Mouse (Mus musculus) layer of hippocampus, postnatal 25 days (tissue): Measurements from ENCODE around the gene Tubb3. TPM values are rescaled to one million over a fixed set of nuclear protein-coding genes. Genes with fewer than 3 reads are reported as not detected.
"Not testable (repeated sequence)": the region's sequence is repeated elsewhere in the genome, so short reads cannot be mapped to it uniquely, and the experiment has no call there.

Experiments used
- DNase-seq, 2 experiments: peaks; one replicate each; pipeline ENCODE4 v3.0.0; 2022; ENCODE audit warnings: mixed read lengths in 2 of 2, low spot score in 1 of 2; ENCODE audit errors: extremely low spot score in 1 of 2
- total RNA-seq, 2 experiments: library from RNA; stranded (reverse); gene quantifications; 2 replicates each; pipeline ENCODE4 v1.2.3; 2021

Tubb3 gene
- total RNA-seq, 2 experiments from 2014 or later, result 317 to 360 TPM

DNA sequence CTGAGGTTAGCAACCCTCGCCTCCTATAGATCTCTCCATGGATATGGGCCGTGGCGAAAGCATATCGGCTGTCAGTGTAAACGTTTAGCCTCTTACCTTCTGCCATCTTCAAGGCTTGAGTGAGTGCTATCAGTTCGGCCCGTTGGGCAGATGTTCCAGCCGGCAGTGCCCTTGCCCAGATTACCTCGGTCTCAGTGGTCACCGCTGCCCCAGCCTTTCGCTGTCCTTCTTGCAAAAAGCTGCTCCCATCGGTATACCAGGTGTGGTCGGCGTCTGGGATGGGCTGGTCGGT lies 18.4 kb downstream of the Tubb3 start:
- not testable (repeated sequence) for DNase-seq

DNA sequence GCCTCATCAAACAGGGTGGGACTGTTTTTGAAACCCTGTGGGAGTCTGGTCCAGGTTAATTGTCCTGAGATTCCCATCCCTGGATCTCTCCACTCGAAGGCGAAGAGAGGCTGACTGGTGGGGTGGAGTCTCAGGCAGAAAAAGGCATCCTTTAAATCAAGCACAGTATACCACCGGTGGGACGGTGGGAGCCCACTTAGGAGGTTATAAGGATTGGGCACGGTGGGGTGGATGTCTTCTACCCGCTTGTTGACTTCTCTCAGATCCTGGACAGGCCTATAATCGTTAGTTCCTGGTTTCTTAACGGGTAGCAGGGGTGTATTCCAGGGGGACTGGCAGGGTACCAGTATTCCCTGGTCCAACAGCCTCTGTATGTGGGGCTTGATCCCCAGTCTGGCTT lies 19.7 kb downstream of the Tubb3 start:
- DNase-seq, result not testable (repeated sequence)

DNA sequence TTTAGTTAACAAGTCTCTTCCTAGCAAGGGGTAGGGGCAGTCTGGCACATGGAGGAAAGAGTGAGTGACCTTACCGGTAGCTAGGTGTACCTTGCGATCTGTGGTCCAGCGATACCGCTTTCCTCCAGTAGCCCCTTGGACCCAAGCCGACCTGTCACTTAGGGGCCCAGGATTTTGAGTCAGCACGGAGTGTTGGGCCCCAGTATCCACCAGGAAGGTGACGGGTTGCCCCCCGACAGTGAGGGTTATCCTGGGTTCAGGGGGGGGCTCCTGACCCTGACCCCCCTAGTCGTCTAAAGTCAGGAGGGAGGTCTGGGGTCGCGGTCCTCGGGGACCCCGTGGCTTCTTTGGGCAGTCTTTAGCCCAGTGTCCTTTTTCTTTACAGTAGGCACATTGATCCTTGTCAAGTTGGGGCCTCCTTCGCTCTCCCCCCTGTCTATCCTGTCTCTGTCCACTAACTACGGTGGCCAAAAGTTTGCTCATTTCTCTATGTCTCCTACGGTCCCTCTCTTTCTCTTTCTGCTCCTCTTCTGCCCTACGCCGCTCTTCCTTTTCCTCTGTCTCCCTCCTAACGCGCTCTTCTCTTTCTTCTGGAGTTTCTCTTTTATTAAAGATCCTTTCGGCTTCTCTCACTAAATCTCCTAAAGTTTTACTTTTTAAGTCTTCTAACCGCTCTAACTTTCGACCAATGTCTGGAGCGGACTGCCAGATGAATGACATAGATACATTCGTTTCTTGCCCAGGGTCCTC lies 20.6 kb downstream of the Tubb3 start:
- DNase-seq, result no peak

DNA sequence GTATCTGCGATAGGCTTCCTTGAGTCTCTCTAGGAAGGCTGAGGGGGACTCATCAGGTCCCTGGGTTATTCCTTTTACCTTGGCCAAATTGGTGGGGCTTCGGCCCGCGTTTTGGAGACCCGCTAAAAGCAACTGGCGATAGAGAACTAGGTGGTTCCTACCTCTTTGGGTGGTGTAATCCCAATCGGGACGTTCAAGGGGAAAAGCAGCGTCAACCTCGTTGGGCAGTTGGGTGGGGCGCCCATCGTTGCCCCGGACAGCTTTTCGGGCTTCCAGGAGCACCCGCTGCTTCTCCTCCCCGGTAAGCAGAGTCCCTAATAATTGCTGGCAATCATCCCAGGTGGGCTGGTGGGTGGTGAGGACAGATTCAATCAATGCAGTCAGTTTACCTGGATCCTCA lies 21.2 kb downstream of the Tubb3 start:
- DNase-seq, result no peak

DNA sequence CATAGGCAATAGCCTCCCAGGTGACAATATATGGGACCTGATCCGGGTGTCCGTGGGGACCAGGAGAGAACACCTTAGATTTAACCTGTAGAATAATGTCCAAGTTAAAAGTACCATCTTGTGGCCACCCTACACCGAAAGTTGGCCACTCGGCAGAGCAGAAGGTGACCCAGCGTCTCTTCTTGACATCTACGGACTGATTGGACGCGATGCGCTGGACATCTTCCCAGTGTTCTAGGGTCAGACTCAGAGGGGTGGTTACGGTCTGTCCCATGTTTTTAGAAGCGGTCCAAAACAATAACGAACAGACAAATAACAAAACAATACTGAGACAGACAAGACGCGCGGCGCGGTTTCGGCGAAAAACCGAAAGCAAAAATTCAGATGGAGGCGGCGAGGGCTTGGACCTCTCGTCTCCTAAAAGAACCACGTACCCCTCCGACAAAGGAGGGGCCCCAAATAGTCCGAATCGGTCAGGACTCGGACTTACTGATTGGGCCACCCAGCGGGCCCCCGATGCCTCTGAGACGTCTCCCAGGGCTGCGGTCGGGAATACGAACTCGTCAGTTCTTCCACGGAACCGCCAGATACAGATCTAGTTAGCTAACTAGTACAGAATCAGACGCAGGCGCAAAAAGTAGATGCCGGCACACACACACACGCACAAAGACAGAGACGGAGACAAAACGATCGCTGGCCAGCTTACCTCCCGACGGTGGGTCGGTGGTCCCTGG lies 22.2 kb downstream of the Tubb3 start:
- not testable (repeated sequence) for DNase-seq

DNA sequence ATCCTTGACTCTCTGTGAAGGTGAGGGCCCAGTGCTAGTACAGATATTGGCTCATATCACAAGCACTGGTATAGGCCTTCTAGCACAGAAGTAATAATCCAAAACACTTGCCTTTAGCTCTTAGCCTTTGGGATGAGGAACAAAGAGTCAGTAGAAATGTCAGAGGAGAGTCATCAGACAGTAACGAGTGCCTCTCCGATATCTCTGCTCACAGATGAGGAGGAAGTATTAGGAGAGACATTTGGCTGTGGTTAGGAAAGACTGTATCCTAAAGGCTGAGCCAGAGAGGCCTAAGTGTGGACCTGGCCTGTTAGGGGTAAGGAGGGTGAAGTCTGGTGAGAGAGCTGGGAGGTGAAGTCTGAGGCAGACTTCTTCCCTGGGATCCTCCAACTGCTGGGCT lies 30.6 kb downstream of the Tubb3 start:
- DNase-seq, result no peak

DNA sequence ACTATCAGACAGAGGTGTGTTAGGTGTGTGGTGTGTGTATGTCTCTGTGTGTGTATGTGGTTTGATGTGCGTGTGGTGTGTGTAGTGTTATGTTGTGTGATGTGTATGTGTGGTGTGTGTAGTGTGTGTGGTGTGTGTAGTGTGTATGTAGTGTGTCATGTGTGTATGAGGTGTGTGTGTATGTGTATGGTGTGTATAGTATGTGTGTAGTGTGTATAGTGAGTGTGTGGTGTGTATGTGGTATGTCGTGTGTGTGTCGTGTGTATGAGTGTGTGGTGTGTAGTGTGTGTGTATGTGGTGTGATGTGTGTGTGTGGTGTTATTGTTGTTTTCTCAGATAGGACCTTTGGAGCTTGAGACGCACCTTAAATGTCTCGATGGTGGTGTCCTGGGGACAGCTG lies 31.1 kb downstream of the Tubb3 start:
- DNase-seq, result no peak

DNA sequence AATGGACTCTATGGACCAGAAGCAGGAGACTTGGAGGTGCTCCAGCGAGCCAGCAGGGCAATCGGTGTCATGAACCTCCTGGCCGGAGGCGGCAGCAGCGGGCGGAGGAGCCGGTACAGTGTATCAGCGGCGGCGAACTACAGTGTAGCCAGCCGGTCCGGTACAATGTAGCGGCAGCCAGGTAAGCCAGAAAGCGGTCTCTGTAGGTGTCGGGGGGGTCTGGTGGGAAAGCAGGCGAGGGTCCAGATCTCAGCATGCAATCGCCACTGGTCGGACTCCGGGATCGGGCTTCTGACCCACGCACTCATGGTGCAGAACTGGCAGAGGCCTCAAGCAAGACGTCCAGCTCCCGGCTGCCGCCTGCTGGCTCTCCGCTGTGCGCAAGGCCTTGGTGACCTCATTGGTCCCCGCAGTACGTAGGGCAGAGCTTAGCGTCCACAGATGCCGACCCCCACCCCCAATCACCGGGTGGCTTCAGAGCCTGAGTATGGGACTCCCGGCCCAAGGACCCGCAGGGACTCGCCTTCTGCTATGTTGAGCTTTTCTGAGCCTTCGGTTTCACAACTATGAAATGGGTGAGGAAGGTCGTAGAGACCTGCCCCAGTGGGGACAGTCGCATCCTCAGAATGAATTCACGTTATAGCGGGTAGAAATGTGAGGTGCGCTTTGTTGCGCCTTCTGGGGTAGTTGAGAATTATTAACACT lies 31.8 kb downstream of the Tubb3 start:
- DNase-seq, result peak; percentile 92 to 95

DNA sequence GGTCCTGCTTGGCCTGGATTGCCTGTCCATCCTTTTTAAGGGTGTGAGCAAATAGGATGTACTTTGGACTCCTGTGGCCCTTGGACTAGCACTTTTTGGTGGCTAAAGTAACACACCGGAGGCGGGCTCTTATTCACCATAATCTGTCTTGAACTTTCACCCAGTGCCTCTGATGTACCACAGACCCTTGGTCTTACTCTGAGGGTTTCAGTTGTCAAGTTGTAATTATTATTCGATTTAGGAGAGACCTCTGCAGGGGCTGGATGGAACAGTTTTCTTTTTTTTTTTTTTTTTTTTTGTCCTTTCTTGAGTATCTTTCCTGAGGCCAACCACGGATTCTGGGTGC lies 32.3 kb downstream of the Tubb3 start:
- DNase-seq, result no peak

DNA sequence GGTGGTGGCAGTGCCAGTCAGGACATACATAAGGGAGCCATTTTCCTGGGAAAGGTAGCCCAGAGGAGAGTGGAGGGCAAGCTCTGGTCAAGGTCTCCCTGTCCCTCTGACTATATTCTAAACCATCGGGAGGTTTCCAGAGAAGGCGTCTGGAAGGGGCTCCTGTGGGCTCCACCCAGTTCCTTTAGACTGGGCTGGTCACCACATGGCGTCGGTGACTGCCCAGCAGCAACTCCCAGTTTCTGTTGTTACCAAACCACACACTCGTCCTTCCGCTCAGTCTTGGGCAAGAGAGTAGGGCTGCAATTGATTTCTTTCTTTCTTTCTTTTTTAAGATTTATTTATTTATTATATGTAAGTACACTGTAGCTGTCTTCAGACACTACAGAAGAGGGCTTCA lies 32.9 kb downstream of the Tubb3 start:
- no peak for DNase-seq

DNA sequence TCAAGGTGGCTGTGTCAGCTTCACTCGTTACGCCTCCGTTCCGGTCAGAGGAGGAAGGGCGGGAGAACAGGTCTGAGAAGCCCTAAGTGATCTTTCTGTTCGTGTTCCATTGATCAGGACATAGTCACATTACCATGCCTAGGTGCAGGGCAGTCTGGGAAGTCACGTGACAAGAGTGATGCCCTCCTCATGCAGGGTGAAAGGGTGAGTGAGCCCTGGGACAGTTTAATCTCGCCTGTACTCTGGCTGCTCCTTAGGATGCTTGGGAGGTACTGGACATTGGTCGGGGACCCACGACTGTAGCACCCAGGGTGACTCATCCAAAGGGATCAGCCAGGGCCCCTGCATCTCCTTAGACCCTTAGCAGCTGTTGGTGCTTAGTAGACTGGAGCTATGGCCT lies 34.8 kb downstream of the Tubb3 start:
- DNase-seq, result no peak

DNA sequence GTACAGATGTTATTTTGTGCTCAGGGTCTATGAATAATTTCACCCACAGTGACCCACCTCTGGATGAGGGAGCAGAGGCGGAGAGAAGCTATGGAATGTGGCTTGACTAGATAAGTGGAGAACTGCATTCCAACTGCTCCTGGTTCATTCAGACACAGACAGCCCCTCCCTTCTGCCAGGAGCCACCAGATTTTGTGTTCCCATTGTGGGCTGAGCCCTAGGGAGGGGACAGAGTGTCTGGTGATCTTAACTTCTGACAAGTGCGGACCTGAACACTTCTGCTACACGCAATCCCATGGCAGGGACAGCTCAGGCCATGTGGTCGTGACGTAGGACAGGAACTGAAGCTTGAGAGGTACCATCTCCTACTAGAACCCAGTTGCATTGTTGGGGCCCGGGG lies 35.6 kb downstream of the Tubb3 start:
- no peak for DNase-seq

DNA sequence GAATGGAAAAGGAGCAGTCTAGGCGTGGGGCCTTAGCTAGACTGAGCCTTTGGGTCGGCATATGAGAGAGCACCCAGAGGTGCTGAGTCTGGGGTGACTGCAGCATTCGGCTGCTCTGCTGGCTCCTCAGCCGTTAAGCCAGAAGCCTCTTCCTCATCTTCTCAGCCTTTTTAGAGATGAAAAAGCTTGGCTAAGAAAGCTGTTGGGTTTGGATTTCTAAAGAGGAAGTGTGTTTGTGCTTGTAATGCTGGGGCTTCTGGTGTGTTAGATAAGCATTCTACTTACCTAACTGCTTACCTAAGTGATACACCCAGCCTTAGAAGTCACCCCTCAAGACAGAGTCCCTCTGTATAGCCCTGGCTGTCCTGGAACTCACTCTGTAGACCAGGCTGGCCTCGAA lies 39.6 kb downstream of the Tubb3 start:
- DNase-seq, result no peak

DNA sequence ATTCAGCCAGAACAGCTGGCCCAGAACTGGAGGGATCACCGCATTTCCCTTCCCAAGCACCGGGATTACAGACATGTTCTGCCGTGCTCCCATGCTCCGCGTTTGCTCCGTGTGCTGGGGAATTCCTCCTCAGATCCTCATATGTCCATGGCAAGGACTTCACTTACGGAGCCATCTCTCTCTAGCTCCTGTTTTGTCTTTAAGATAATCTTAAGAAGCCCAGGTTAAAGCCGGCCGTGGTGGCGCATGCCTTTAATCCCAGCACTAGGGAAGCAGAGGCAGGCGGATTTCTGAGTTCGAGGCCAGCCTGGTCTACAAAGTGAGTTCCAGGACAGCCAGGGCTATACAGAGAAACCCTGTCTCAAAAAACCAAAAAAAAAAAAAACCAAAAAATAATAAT lies 40.5 kb downstream of the Tubb3 start:
- not testable (repeated sequence) for DNase-seq

DNA sequence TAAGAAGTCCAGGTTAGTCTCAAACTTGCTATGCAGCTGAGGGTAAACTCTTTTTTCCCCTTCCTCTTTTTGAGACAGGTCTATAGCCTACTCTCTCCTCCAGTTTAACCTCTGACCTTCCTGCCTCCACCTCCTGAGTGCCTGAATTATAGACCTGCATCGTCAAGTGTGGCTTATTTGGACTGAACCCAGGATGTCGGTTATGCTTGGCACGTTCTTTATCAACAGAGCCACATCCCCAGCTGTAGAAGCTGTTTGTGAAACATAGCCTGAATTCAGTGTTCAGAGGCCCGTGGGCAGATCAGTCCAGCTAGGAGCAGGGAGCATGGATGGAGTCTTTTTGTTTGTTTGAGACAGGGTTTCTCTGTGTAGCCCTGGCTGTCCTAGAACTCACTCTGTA lies 40.9 kb downstream of the Tubb3 start:
- DNase-seq, result no peak

DNA sequence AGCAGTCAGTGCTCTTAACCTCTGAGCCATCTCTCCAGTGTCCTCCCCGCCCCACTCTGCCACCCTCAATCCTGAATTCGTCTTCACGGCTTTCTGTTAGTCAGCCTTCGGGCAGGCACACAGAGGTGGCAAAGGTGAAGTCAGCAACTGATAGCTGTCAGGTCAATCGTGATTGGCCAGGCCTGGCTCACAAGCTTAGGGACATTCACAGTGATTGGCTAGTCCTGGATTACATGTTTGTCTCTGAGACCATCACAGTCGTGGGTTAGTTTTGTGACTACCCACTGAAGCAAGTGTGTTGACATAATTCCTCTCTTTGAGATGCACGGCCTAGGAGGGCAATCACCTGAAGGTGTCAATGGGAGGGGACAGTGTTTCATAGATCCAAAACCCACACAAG lies 42.1 kb downstream of the Tubb3 start:
- no peak for DNase-seq

DNA sequence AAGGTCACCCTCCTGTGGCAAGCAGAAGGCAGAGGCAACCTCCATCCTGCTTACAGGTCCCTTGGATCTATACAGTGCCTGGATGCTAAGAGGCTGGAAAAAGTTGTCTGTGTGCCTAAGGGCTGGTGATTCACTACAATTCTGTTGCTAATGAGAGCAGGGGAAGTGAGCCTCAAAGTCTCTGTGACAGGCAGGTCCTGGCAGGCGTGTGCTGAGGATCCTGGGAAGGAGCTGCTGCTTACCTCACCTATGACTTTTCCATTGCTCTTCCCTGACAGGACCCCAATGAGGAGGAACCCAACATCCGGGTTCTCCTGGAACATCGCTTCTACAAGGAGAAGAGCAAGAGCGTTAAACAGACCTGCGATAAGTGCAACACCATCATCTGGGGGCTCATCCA lies 42.7 kb downstream of the Tubb3 start:
- no peak for DNase-seq

DNA sequence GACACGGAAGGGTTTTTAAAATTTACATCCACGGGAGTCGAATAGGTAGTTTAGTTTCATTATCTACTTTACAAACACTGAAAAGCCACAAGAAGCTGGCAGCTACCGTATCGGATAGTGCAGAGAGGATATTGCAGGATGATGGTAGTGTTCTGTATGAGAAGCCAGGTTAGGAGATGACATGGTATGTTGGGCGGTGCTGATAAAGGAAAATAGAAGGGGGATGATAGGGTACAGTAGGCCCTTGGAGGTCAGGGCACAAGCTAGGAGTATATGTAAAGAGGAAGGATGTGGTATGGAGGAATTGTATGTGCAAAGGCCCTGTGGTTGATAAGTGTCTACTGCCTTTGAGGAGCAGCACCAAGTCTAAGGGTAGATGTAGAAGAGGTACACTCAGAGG lies 43.3 kb downstream of the Tubb3 start:
- DNase-seq, result no peak

DNA sequence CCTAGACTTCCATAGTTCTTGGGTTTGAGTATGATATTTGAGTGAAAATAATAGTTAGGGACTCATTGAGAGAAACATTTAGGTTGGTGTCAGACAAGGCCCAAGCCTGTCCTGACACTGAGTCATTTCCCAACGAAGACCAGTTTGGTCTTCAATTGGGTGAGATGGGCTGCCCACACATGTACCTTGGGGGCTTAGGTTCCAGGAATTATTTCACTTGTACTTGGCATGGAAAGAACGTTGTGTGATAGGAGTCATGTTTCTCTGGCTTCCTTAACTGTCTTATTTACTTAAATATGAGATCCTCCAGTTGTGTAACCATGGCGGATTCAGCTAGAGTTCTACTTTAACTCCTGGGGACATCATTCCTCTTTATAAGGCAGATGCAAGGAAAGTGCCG lies 52.4 kb downstream of the Tubb3 start:
- DNase-seq, result no peak

DNA sequence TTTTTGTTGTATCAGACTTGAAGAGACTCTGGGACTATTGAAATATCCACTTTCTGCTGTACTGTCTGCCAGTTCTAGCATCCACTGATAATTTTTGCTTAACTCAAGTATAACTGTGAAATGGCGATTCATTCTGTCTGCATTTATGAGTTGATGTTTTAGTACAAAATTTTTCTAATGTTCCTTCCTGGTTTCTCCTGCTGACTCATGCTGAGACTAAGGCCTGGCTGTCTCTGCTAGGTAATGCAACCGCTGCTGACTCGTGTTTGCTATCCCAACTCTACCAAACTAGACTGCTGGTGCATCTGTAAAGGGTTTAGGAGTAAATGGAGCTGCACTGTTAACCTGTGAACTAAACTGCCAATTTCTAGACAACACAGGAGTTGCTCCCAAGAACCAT lies 56.3 kb downstream of the Tubb3 start:
- DNase-seq, result no peak
